Mouse (Mus musculus) MEL (cell line): ENCODE data around the gene Frmd4b.

Experiments used
- CHD2 ChIP-seq: IDR thresholded peaks from 2 replicates; pipeline ENCODE4 v1.6.1; 2011; ENCODE audit warnings: low read length, improper control_type of control experiment
- CTCF ChIP-seq, 3 experiments: IDR thresholded peaks in 2 of 3; conservative IDR thresholded peaks in 1 of 3; 2 replicates each; pipeline ENCODE4 v1.5.1; 2011 to 2012; ENCODE audit warnings: low read length in 3 of 3, low read depth in 2 of 3, mild to moderate bottlenecking in 2 of 3, improper control_type of control experiment in 1 of 3, inconsistent platforms in 1 of 3, mixed read lengths in 1 of 3, moderate library complexity in 1 of 3; ENCODE audit not compliant: control insufficient read depth in 1 of 3, insufficient read depth in 1 of 3, poor library complexity in 1 of 3, severe bottlenecking in 1 of 3
- GATA1 ChIP-seq: IDR thresholded peaks from 2 replicates; pipeline ENCODE4 v1.6.1; 2011; ENCODE audit warnings: low read depth, low read length, improper control_type of control experiment
- JUND ChIP-seq: IDR thresholded peaks from 2 replicates; pipeline ENCODE4 v1.6.1; 2011; ENCODE audit warnings: low read depth, mild to moderate bottlenecking, improper control_type of control experiment, low read length
- KAT2A ChIP-seq: conservative IDR thresholded peaks from 2 replicates; pipeline ENCODE4 v1.6.1; 2012; ENCODE audit warnings: low read depth, low read length, improper control_type of control experiment, inconsistent platforms
- NELFE ChIP-seq: IDR thresholded peaks from 2 replicates; pipeline ENCODE4 v1.6.1; 2011; ENCODE audit warnings: low read depth, low read length, improper control_type of control experiment
- POLR2A ChIP-seq, 2 experiments: IDR thresholded peaks; 2 replicates each; pipeline ENCODE4 v1.6.1; 2011 to 2012; ENCODE audit warnings: low read length in 2 of 2, mild to moderate bottlenecking in 2 of 2, control low read depth in 1 of 2, improper control_type of control experiment in 1 of 2, low read depth in 1 of 2, moderate library complexity in 1 of 2; ENCODE audit not compliant: control insufficient read depth in 1 of 2, insufficient read depth in 1 of 2, poor library complexity in 1 of 2
- TAL1 ChIP-seq: IDR thresholded peaks from 2 replicates; pipeline ENCODE4 v1.6.1; 2012; ENCODE audit warnings: mild to moderate bottlenecking, inconsistent platforms, low read length, moderate library complexity, mixed read lengths
- TCF12 ChIP-seq: IDR thresholded peaks from 2 replicates; pipeline ENCODE4 v1.6.1; 2014; ENCODE audit warnings: low read depth, mild to moderate bottlenecking, inconsistent platforms, low read length, improper control_type of control experiment, moderate library complexity

DNA sequence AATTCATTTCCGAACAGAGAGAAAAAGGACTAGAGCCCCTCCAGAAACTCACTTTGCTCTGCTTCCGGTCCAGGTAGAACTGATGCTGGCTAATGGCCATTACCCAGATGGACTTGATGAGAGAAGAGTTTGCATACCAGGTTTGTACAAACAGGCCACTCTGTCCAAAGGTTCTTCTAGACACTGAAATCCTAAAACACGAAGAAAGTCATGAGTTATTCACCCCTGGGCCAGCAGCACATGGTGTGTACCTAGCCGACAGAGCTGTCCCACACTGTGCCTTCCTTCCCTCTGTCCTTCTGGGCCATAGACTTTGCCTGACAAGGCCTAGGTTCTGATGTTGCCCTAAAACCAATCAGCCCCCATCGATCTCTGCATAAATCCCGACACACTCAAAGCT, 308.8 kb downstream of the Frmd4b start:
- no peak for TF ChIP-seq KAT2A
- no peak for TF ChIP-seq TCF12
- no peak for TF ChIP-seq POLR2A (IDR thresholded peaks at IDR 0.05; ENCODE audit: control insufficient read depth in 1 of 2, insufficient read depth in 1 of 2, low read depth in 1 of 2, low read length in 2 of 2, poor library complexity in 1 of 2)
- no peak for TF ChIP-seq CTCF (IDR thresholded peaks at IDR 0.05 in 2 of 3, conservative IDR thresholded peaks at IDR 0.05 in 1 of 3; ENCODE audit: control insufficient read depth in 1 of 3, insufficient read depth in 1 of 3, low read depth in 2 of 3, low read length in 3 of 3, poor library complexity in 1 of 3, severe bottlenecking in 1 of 3)
- no peak for TF ChIP-seq NELFE
- TF ChIP-seq CHD2, result no peak
- no peak for TF ChIP-seq TAL1
- TF ChIP-seq GATA1, result no peak
- TF ChIP-seq JUND, result no peak
